Mouse (Mus musculus) cerebellum, adult (tissue): ENCODE results near the gene Ech1.
A peak's percentile ranks its signal among the peaks of the same experiment; 100 is the strongest.

Experiments
- ATAC-seq: cut with Nextera tagmentation; 2 replicates; pipeline ENCODE4 v1.9.2; 2017; ENCODE audit warnings: mild to moderate bottlenecking, moderate library complexity, mixed read lengths; ENCODE audit not compliant: insufficient number of reproducible peaks, low FRiP score, low TSS enrichment

Gene Ech1

GRCm38 (mm10) chr7:28818861-28819452 lies 6.1 kb upstream of the Ech1 start:
- ATAC-seq, result no peak

- ATAC-seq, result no peak
Measured at GRCm38 (mm10) chr7:28819571-28819970, 5.4 kb upstream of the Ech1 start.

GRCm38 (mm10) chr7:28820358-28821260 lies 4.4 kb upstream of the Ech1 start:
- ATAC-seq, result no peak

- 0 out of 2 replicates have a peak, but pooled peaks have one; percentile 10 for ATAC-seq
Measured at GRCm38 (mm10) chr7:28821261-28821831, 3.7 kb upstream of the Ech1 start.

GRCm38 (mm10) chr7:28822556-28822955 lies 2.5 kb upstream of the Ech1 start:
- no peak for ATAC-seq

- no peak for ATAC-seq
Measured at GRCm38 (mm10) chr7:28822993-28823903, 1.8 kb upstream of the Ech1 start.

GRCm38 (mm10) chr7:28823932-28824331 lies 1.1 kb upstream of the Ech1 start:
- ATAC-seq, result no peak

GRCm38 (mm10) chr7:28825686-28826401 lies 827 bp downstream of the Ech1 start:
- no peak for ATAC-seq

- ATAC-seq, result no peak
Measured at GRCm38 (mm10) chr7:28826402-28826772, 1.4 kb downstream of the Ech1 start.

- ATAC-seq, result no peak
Measured at GRCm38 (mm10) chr7:28827338-28827737, 2.3 kb downstream of the Ech1 start.

- ATAC-seq, result no peak
Measured at GRCm38 (mm10) chr7:28829821-28830220, 4.8 kb downstream of the Ech1 start.

GRCm38 (mm10) chr7:28830981-28831380 lies 6.0 kb downstream of the Ech1 start:
- no peak for ATAC-seq

- no peak for ATAC-seq
Measured at GRCm38 (mm10) chr7:28831411-28832125, 6.6 kb downstream of the Ech1 start.

GRCm38 (mm10) chr7:28832137-28832536 lies 7.1 kb downstream of the Ech1 start:
- ATAC-seq, result no peak

GRCm38 (mm10) chr7:28833723-28834347 lies 8.8 kb downstream of the Ech1 start, which contains the start of gene Lgals4:
Gene Lgals4, plus strand, starts transcription at chr7:28833854.
- ATAC-seq, result no peak

- no peak for ATAC-seq
Measured at GRCm38 (mm10) chr7:28836936-28837335, 11.9 kb downstream of the Ech1 start.

GRCm38 (mm10) chr7:28838331-28838730 lies 13.3 kb downstream of the Ech1 start:
- no peak for ATAC-seq

GRCm38 (mm10) chr7:28847273-28847672 lies 22.3 kb downstream of the Ech1 start:
- ATAC-seq, result no peak
